Mouse (Mus musculus): ENCODE data around the gene Galc. TPM values are rescaled to one million over a fixed set of nuclear protein-coding genes. Genes with fewer than 3 reads are reported as not detected.

The Galc gene
- polyA plus RNA-seq, 1 experiment from 2014 or later: 3.4 TPM

DNA sequence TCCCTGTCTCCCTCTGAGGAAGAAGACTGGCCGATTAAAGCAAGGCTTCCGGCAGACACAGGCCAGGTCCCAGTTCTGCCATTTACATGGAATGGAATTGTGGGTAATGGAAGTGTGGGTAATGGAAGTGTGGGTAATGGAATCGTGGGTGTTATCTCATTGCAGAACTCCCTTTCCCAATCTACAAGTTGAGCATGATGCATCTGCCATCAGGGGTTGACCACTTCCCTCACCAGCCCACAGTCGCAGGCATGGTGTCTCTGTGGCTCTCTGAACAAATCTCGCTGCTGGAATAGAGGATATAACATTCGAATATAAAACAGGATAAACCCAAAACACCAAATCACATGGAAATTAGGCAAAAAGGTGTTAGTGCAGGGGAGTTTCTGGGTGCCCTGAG is 48.8 kb downstream of the Galc start:
- no peaks in the 10 kb centered on the region for H3K27me3 ChIP-seq (replicated peaks)
- no peaks in the 10 kb centered on the region; the same call in 1 of the 2 replicates for H3K36me3 ChIP-seq
- H3K9me3 ChIP-seq (replicated peaks): no peaks in the 10 kb centered on the region
- H3K9ac ChIP-seq: no peak overlapping the region
- 60% methylated on average over 6 of the region's 6 CpGs for WGBS (ENCODE audit: insufficient replicate concordance)
- no peak for ATAC-seq
- H3K27ac ChIP-seq: no peak overlapping the region
- H3K4me3 ChIP-seq: no peak overlapping the region
- H3K4me2 ChIP-seq: no peak overlapping the region
- no peaks in the 10 kb centered on the region for H3K4me1 ChIP-seq

DNA sequence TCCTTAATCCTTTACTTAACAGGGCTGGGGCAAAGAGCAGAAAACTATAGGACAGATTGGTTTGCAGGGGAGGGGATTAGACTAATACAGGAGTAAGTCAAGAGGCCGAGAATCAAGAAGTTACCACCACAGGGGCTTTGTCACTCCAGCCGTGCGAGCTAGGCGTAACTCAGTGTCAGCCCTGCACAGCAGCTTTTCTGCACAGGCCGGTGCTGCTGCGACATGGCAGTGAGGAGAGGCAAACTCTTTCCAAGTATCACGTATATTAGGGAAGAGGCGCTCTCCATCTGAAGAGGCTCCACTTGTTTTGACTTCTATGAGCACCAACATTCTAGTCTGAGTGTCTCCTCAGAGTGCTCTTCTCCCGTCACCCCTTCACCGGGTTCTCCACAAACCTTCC is 51.2 kb downstream of the Galc start:
- H3K9me3 ChIP-seq (replicated peaks): no peaks in the 10 kb centered on the region
- no peaks in the 10 kb centered on the region; the same call in 1 of the 2 replicates for H3K36me3 ChIP-seq
- H3K27ac ChIP-seq: no peak overlapping the region
- no peak overlapping the region for H3K4me2 ChIP-seq
- ATAC-seq: no peak
- H3K4me3 ChIP-seq: no peak overlapping the region
- no peaks in the 10 kb centered on the region for H3K4me1 ChIP-seq
- no peaks in the 10 kb centered on the region for H3K27me3 ChIP-seq (replicated peaks)
- 78% methylated on average over 10 of the region's 10 CpGs for WGBS (ENCODE audit: insufficient replicate concordance)
- H3K9ac ChIP-seq: no peak overlapping the region

DNA sequence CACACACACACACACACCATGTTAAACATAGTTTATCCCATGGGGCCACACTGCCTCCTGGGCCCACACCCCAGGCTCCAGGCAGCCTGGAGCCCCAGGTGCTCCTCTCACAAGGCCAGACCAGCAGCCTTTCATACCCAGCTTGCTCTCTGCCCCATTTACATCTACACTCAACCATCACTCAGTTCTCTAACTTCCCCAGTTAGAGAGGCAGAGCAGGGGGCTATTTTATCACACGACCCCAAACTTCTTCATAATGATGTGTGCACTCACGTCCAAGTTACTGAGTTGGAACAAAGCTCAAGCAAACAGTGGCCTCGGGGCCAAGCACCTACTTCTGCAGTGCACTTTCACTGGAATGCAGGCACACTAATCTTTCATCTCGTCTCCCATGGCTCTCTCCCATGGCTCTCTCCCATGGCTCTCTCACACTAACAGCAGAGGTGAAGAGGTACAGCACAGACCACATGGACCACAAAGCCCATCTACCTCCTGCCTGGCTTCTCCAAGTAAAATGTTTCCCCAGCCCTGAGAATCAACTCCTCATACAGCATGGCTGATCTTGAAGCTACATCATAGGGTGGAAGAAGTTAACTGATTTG is 53.7 kb downstream of the Galc start:
- WGBS (ENCODE audit: insufficient replicate concordance): 56% methylated on average over 4 of the region's 4 CpGs
- Histone ChIP-seq H3K36me3 (no peaks in the 10 kb centered on the region), H3K4me3 (no peak overlapping the region), H3K27ac (no peak overlapping the region), H3K4me1 (no peaks in the 10 kb centered on the region), H3K9me3 (replicated peaks) (no peaks in the 10 kb centered on the region), H3K4me2 (no peak overlapping the region), H3K27me3 (replicated peaks) (no peaks in the 10 kb centered on the region), H3K9ac (no peak overlapping the region)
- ATAC-seq: no peak

DNA sequence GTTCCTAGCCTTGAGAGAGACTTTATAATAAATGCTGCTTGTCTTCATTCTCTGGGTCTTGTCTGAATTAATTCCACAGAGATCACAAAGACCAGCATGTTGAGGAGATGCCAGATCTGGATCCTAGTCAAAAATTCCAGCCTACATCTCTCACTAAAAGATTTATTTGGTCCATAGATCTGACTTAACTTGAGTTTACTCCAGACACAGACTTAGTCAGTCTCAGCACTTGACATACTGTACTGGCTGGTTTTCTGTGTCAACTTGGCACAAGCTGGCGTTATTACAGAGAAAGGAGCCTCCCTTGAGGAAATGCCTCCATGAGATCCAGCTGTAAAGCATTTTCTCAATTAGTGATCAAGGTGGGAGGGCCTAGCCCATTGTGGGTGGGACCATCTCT is 61.9 kb downstream of the Galc start:
- no peaks in the 10 kb centered on the region for H3K36me3 ChIP-seq
- no peak overlapping the region for H3K27ac ChIP-seq
- H3K9ac ChIP-seq: no peak overlapping the region
- H3K4me2 ChIP-seq: no peak overlapping the region
- H3K9me3 ChIP-seq (replicated peaks): no peaks in the 10 kb centered on the region
- 60% methylated on average over 1 of the region's 1 CpGs for WGBS (ENCODE audit: insufficient replicate concordance)
- no peaks in the 10 kb centered on the region for H3K4me1 ChIP-seq
- no peaks in the 10 kb centered on the region for H3K27me3 ChIP-seq (replicated peaks)
- no peak for ATAC-seq
- H3K4me3 ChIP-seq: no peak overlapping the region

DNA sequence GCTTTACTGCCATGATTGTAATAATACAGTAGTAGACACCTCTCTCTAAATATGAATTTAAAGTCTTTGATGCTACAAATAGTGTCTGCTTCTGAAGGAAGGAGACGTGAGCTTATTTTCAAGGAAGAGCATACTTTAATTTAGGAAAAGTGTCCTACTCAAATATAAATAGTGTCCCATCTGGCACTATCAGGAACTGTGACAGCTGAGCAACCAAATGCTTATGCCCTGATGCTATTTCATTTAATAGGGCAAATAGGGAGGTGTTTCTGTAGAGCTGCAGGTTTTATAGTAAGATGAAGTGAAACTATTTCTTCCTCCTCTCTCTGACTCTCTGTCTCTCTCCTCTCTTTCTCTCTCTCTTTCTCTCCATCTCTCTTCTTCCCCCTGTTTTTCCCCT is 69.1 kb downstream of the Galc start:
- Histone ChIP-seq H3K27me3 (replicated peaks) (no peaks in the 10 kb centered on the region), H3K27ac (no peak overlapping the region), H3K4me1 (no peaks in the 10 kb centered on the region), H3K9ac (no peak overlapping the region), H3K4me3 (no peak overlapping the region), H3K4me2 (no peak overlapping the region), H3K36me3 (no peaks in the 10 kb centered on the region), H3K9me3 (replicated peaks) (no peaks in the 10 kb centered on the region)
- 69% methylated on average over 1 of the region's 1 CpGs for WGBS (ENCODE audit: insufficient replicate concordance)
- no peak for ATAC-seq

DNA sequence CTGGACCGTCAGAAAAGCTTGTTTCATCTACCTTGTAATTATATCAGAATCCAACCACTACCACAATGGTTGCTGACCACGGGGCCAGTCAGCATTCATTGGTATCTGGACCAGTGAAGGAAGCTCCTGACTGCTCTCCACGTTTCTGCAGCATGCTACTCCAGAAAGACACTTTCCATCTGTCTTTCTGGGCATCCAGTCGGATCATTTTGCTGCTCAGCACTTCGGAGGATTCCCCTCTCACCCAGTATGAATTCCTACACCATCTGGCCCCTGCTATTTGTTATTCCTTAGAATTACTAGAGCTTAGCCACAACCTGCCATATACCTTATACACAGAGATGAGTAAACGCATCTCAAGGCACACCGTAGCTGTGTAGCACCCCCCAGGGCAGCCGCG is 70.2 kb downstream of the Galc start:
- Histone ChIP-seq H3K27me3 (replicated peaks) (no peaks in the 10 kb centered on the region), H3K9ac (no peak overlapping the region), H3K27ac (no peak overlapping the region), H3K4me3 (no peak overlapping the region), H3K4me2 (no peak overlapping the region), H3K9me3 (replicated peaks) (no peaks in the 10 kb centered on the region), H3K4me1 (no peaks in the 10 kb centered on the region), H3K36me3 (no peaks in the 10 kb centered on the region)
- no peak for ATAC-seq
- WGBS (ENCODE audit: insufficient replicate concordance): 72% methylated on average over 9 of the region's 9 CpGs

DNA sequence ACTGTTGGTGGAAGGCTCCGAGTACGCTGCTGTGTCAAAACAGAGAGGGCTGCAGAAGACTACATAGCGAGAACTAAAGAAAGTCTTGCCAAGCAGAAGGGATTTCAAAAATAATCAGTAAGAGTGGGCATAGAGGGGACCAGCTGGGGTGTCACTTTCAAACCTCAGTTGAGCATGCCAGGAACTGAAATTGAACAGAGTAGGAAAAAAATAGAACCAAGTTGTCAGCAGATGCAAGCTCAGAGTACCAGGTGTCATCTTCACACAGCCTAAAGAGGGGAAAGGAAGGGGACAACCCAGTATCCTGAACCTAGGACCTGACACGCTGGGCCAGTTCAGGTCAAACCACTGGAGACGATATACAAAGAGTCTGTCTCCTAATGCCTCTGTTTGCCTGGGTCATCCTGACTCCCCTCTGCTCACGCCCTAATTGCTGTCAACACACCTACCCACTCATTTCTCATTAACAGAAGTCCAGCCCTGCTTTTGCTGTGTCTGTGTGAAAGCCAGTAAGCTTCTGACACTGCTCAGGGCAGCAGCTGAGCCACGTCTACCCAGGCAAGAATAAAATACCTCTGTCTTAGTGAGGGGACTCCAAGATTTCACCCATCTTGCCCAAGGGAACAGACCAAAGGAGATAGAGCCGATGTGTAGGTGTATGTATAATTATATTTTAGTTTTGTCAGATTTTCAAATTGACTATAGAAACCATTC is 71.9 kb downstream of the Galc start:
- Histone ChIP-seq H3K4me1 (no peaks in the 10 kb centered on the region), H3K9me3 (replicated peaks) (no peaks in the 10 kb centered on the region), H3K36me3 (no peaks in the 10 kb centered on the region), H3K9ac (no peak overlapping the region), H3K27ac (no peak overlapping the region), H3K4me3 (no peak overlapping the region), H3K27me3 (replicated peaks) (peaks cover 1% of the 10 kb centered on the region; the same call in 1 of the 2 replicates), H3K4me2 (no peak overlapping the region)
- WGBS (ENCODE audit: insufficient replicate concordance): 65% methylated on average over 8 of the region's 8 CpGs
- ATAC-seq: no peak

DNA sequence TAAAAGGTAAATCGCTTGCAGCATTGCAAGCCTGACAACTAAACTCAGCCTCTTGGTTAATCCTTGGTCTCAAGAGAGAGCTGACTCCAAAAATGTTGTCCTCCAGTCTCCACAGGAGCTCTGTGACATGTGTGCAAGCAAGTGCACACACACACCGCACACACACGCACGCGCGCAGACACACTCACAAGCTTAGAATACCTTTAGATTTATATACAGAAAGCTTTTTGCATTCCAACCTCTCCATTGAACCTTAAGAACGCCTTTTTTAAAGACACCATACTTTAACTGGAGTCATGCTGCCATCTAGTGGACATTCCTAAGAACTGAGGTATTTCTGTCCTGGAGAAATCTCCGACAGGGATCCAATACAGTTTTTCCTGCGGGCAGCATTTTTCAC is 77.5 kb downstream of the Galc start:
- peaks cover 4% of the 10 kb centered on the region; the same call in 1 of the 2 replicates for H3K27me3 ChIP-seq (replicated peaks)
- no peaks in the 10 kb centered on the region for H3K4me1 ChIP-seq
- no peak overlapping the region for H3K9ac ChIP-seq
- no peak for ATAC-seq
- 30% methylated on average over 9 of the region's 9 CpGs for WGBS (ENCODE audit: insufficient replicate concordance)
- H3K36me3 ChIP-seq: no peaks in the 10 kb centered on the region
- H3K4me3 ChIP-seq: no peak overlapping the region
- H3K27ac ChIP-seq: no peak overlapping the region
- no peak overlapping the region for H3K4me2 ChIP-seq
- H3K9me3 ChIP-seq (replicated peaks): no peaks in the 10 kb centered on the region

DNA sequence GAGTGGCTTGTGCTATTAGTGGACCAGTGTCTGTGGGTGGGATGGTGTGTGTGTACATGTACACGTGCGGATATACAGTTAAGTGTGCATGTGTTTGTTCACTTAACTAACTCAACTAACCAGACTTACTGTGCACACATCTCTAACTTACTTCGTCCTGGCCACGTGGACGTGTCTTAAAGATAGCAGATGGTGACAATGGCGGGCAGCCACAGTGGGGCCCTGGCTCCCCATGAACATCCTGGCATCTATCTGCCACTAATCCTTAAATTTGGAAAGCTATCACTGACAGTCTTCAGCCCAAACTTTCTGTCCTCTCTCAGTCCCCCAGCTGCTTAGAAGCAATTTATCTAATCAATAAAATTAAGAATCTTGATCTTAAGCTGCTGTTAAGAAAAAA is 78.5 kb downstream of the Galc start:
- 67% methylated on average over 6 of the region's 6 CpGs for WGBS (ENCODE audit: insufficient replicate concordance)
- H3K36me3 ChIP-seq: no peaks in the 10 kb centered on the region
- no peak for ATAC-seq
- peaks cover 4% of the 10 kb centered on the region; the same call in 1 of the 2 replicates for H3K27me3 ChIP-seq (replicated peaks)
- no peaks in the 10 kb centered on the region for H3K9me3 ChIP-seq (replicated peaks)
- no peak overlapping the region for H3K4me3 ChIP-seq
- H3K4me1 ChIP-seq: no peaks in the 10 kb centered on the region
- H3K4me2 ChIP-seq: no peak overlapping the region
- H3K27ac ChIP-seq: no peak overlapping the region
- H3K9ac ChIP-seq: no peak overlapping the region

DNA sequence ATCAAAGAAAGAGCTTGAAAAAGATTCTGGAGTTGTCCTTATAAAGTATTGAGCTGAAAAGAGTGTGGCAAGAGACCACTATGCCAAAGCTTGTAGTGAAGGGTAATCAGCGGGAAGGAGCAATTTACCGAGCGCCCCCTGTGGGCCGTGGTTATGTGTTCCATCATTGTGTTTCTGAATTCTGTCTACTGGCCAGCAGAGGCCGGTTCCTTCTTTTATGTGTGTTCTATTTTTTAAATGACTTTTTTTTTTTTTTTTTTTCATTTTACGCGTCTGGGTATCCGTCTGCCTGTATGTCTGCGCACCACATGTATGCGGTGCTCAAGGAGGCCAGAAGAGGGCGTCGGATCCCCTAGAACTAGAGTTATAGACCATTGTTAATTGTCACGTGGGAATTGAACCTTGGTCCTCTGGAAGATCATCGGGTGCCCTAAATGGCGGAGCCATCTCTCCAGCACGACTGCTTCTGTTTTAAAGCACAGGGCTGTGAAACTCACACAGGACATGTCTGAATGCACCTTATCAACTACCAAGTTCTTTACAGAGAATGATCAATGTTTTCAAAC is 78.9 kb downstream of the Galc start:
- H3K4me3 ChIP-seq: no peak overlapping the region
- H3K4me1 ChIP-seq: no peaks in the 10 kb centered on the region
- no peak overlapping the region for H3K4me2 ChIP-seq
- no peak overlapping the region for H3K9ac ChIP-seq
- H3K9me3 ChIP-seq (replicated peaks): no peaks in the 10 kb centered on the region
- no peaks in the 10 kb centered on the region for H3K36me3 ChIP-seq
- no peak for ATAC-seq
- H3K27ac ChIP-seq: no peak overlapping the region
- 80% methylated on average over 16 of the region's 16 CpGs for WGBS (ENCODE audit: insufficient replicate concordance)
- peaks cover 4% of the 10 kb centered on the region; the same call in 1 of the 2 replicates for H3K27me3 ChIP-seq (replicated peaks)

DNA sequence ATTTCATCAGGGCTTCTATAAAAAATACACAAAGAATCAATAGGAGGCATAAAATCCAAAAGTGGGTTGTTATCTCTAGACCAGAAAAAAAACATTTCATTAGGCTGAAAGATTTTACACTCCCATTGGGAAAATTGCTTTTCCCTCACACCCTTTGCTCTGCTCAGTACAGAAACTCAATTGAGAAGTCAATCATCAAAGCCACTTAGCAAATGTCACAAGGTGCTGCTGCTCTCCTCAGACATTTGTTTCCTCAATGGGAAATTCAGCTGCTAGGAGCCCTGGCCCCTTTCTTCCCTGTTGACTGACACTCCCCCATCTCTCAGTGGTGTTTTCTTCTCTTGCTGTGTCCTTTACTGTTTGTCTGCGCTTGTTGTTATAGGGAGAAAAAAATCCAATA is 79.8 kb downstream of the Galc start:
- H3K27ac ChIP-seq: no peak overlapping the region
- 60% methylated on average over 1 of the region's 1 CpGs for WGBS (ENCODE audit: insufficient replicate concordance)
- H3K4me3 ChIP-seq: no peak overlapping the region
- H3K4me2 ChIP-seq: no peak overlapping the region
- H3K9ac ChIP-seq: no peak overlapping the region
- H3K27me3 ChIP-seq (replicated peaks): peaks cover 4% of the 10 kb centered on the region; the same call in 1 of the 2 replicates
- no peaks in the 10 kb centered on the region for H3K9me3 ChIP-seq (replicated peaks)
- ATAC-seq: no peak
- H3K4me1 ChIP-seq: no peaks in the 10 kb centered on the region
- H3K36me3 ChIP-seq: no peaks in the 10 kb centered on the region

DNA sequence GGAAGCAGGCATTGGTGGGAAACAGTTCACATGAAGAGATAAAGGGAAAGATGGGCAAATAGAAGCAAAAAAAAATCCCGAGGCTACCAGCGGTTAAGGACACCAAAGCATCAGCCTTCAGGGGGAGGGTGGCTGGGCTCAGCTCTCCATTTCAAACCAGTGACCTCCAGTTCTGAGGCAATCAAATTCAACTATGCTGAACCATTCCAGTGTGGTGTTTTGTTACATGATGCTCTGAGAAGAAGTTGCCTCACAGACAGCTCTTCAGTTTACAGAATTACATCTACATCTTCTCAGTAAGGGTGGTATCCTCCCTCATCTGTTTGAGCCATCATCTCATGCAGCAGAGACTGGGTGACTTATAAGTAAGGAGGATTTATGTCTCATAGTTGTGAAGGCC is 82.6 kb downstream of the Galc start:
- H3K4me1 ChIP-seq: no peaks in the 10 kb centered on the region
- no peak overlapping the region for H3K4me3 ChIP-seq
- no peaks in the 10 kb centered on the region for H3K36me3 ChIP-seq
- 78% methylated on average over 2 of the region's 2 CpGs for WGBS (ENCODE audit: insufficient replicate concordance)
- H3K27me3 ChIP-seq (replicated peaks): no peaks in the 10 kb centered on the region
- no peaks in the 10 kb centered on the region for H3K9me3 ChIP-seq (replicated peaks)
- ATAC-seq: no peak
- H3K27ac ChIP-seq: no peak overlapping the region
- H3K9ac ChIP-seq: no peak overlapping the region
- H3K4me2 ChIP-seq: no peak overlapping the region
